Mouse (Mus musculus) ZHBTc4 (cell line): ENCODE measurements around the gene Hacd2.

Experiments used
- DNase-seq: peaks from one replicate; pipeline ENCODE4 v3.0.0-alpha.2; 2011; ENCODE audit warnings: low read depth, low spot score

Gene Hacd2

GRCm38 (mm10) chr16:35022242-35023137 lies at the start of gene Hacd2:
TSS of gene Hacd2 (plus strand) at chr16:35022428.
- DNase-seq: peak; percentile 98

- no peak for DNase-seq
Measured at GRCm38 (mm10) chr16:34972471-34972870, 49.8 kb upstream of the Hacd2 start.

GRCm38 (mm10) chr16:34975544-34975943 lies 46.7 kb upstream of the Hacd2 start:
- DNase-seq: peak; percentile 27

GRCm38 (mm10) chr16:34976630-34977029 lies 45.6 kb upstream of the Hacd2 start:
- peak; percentile 50 for DNase-seq

GRCm38 (mm10) chr16:34978018-34978417 lies 44.2 kb upstream of the Hacd2 start:
- DNase-seq: no peak

- no peak for DNase-seq
Measured at GRCm38 (mm10) chr16:34981009-34981408, 41.2 kb upstream of the Hacd2 start.

GRCm38 (mm10) chr16:34984203-34985030 lies 37.8 kb upstream of the Hacd2 start:
- DNase-seq: no peak

GRCm38 (mm10) chr16:34985031-34985346 lies 37.2 kb upstream of the Hacd2 start:
- DNase-seq: no peak

GRCm38 (mm10) chr16:34986211-34986825 lies 35.9 kb upstream of the Hacd2 start:
- DNase-seq: no peak

- DNase-seq: no peak
Measured at GRCm38 (mm10) chr16:34991365-34991764, 30.9 kb upstream of the Hacd2 start.

GRCm38 (mm10) chr16:34992854-34993253 lies 29.4 kb upstream of the Hacd2 start:
- DNase-seq: no peak

- DNase-seq: no peak
Measured at GRCm38 (mm10) chr16:34993694-34994330, 28.4 kb upstream of the Hacd2 start.

- DNase-seq: no peak
Measured at GRCm38 (mm10) chr16:34994641-34995141, 27.5 kb upstream of the Hacd2 start.

- DNase-seq: no peak
Measured at GRCm38 (mm10) chr16:34996133-34996532, 26.1 kb upstream of the Hacd2 start.

- no peak for DNase-seq
Measured at GRCm38 (mm10) chr16:34997052-34997451, 25.2 kb upstream of the Hacd2 start.

- DNase-seq: no peak
Measured at GRCm38 (mm10) chr16:34997576-34997975, 24.7 kb upstream of the Hacd2 start.

GRCm38 (mm10) chr16:34999016-34999415 lies 23.2 kb upstream of the Hacd2 start:
- DNase-seq: no peak

GRCm38 (mm10) chr16:34999986-35000385 lies 22.2 kb upstream of the Hacd2 start:
- DNase-seq: no peak

- DNase-seq: peak; percentile 34
Measured at GRCm38 (mm10) chr16:35000923-35001560, 21.2 kb upstream of the Hacd2 start.

GRCm38 (mm10) chr16:35004356-35004755 lies 17.9 kb upstream of the Hacd2 start:
- DNase-seq: peak; percentile 56

GRCm38 (mm10) chr16:35004756-35005155 lies 17.5 kb upstream of the Hacd2 start:
- no peak for DNase-seq
